Mouse (Mus musculus) thymus, postnatal 25 days (tissue): ENCODE results near the gene Rhd.

Experiments used
- DNase-seq: peaks from one replicate; pipeline ENCODE4 v3.0.0; 2022

The Rhd gene

GRCm38 (mm10) chr4:134914122-134914863, 50.0 kb downstream of the Rhd start:
- no peak for DNase-seq

- peak; percentile 97 for DNase-seq
Observed at GRCm38 (mm10) chr4:134914864-134915209, 50.5 kb downstream of the Rhd start, which contains the start of gene Tmem50a. Tmem50a (minus strand) TSS chr4:134915024.

GRCm38 (mm10) chr4:134915223-134916050, 51.1 kb downstream of the Rhd start:
- no peak for DNase-seq

- no peak for DNase-seq
Observed at GRCm38 (mm10) chr4:134917194-134917593, 52.9 kb downstream of the Rhd start.

GRCm38 (mm10) chr4:134918381-134918780, 54.0 kb downstream of the Rhd start:
- DNase-seq = peak; percentile 76

- peak; percentile 48 for DNase-seq
Observed at GRCm38 (mm10) chr4:134919733-134920540, 55.6 kb downstream of the Rhd start.

GRCm38 (mm10) chr4:134920631-134921030, 56.3 kb downstream of the Rhd start:
- no peak for DNase-seq

GRCm38 (mm10) chr4:134921703-134922102, 57.4 kb downstream of the Rhd start:
- no peak for DNase-seq

GRCm38 (mm10) chr4:134922111-134922924, 58.0 kb downstream of the Rhd start:
- no peak for DNase-seq

GRCm38 (mm10) chr4:134922925-134923244, 58.5 kb downstream of the Rhd start:
- peak; percentile 80 for DNase-seq

GRCm38 (mm10) chr4:134923258-134924018, 59.1 kb downstream of the Rhd start, which contains the start of gene Rsrp1:
Rsrp1 (plus strand) TSS chr4:134923592.
- peak; percentile 96 for DNase-seq

GRCm38 (mm10) chr4:134924019-134924741, 59.8 kb downstream of the Rhd start:
- peak; percentile 53 for DNase-seq

GRCm38 (mm10) chr4:134925206-134925605, 60.9 kb downstream of the Rhd start:
- DNase-seq = no peak

- DNase-seq = no peak
Observed at GRCm38 (mm10) chr4:134927815-134928463, 63.6 kb downstream of the Rhd start.

- no peak for DNase-seq
Observed at GRCm38 (mm10) chr4:134928464-134928836, 64.1 kb downstream of the Rhd start.

- DNase-seq = peak; percentile 38
Observed at GRCm38 (mm10) chr4:134929536-134929935, 65.2 kb downstream of the Rhd start.

- DNase-seq = no peak
Observed at GRCm38 (mm10) chr4:134930190-134930589, 65.9 kb downstream of the Rhd start.

- peak; percentile 89 for DNase-seq
Observed at GRCm38 (mm10) chr4:134930684-134931481, 66.5 kb downstream of the Rhd start, which contains the start of gene Syf2. Syf2 (plus strand) TSS chr4:134930898.
